25 mouse cellular contexts compared by ENCODE assay signal in the genomic region with DNA sequence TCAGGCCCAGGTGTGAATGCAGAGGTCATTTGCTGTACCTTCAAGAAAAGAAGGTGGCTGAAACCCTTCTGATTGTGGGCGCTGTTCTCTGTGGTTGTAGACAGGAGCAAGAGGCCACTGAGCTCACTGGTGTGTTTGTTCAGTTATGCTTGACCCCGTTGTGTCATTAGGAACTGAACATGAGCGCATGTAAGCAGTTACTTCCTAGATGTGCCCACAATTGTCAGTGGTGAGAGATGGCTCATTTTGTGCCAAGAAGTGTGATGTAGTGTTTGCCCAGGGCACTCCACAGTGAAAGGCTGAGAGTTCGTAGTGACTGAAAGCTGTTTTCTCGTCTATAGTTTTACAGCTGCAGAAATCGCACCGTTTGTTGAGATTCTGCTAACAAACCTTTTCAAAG. TPM values are rescaled to one million over a fixed set of nuclear protein-coding genes. Genes with fewer than 3 reads are reported as not detected.
DNase-seq lines count a peak whose midpoint lies in the region; ATAC-seq and TF ChIP-seq lines count a peak whose summit lies in the region.
"Had no signal": no experiment of that assay in that cellular context is flagged by ENCODE, and none has a peak within 500 bp of the region (broad histone marks: within the 10 kb centered on the region; RNA-seq: fewer than 3 reads in every experiment).

No protein-coding gene starts in this region.

- TF ChIP-seq EP300 in lung, postnatal 0 days (IDR thresholded peaks at IDR 0.05): no peak

- H3K9me3 ChIP-seq in hindbrain, embryonic 13.5 days: no peaks in the 10 kb centered on the region
- no peaks in the 10 kb centered on the region for H3K9me3 ChIP-seq in hindbrain, embryonic 10.5 days
- no peaks in the 10 kb centered on the region for H3K9me3 ChIP-seq in lung, embryonic 14.5 days (ENCODE audit: low read depth, low read length)
- H3K9me3 ChIP-seq in lung, postnatal 0 days (ENCODE audit: low read length): no peaks in the 10 kb centered on the region
- H3K9me3 ChIP-seq: forebrain, embryonic 10.5 days; forebrain, embryonic 13.5 days; G1E; heart, embryonic 12.5 days; heart, embryonic 15.5 days; hindbrain, embryonic 12.5 days had no signal

- H3K4me2 ChIP-seq in hindbrain, embryonic 13.5 days: no peak overlapping the region
- no peak overlapping the region for H3K4me2 ChIP-seq in lung, embryonic 14.5 days
- no peak overlapping the region for H3K4me2 ChIP-seq in lung, postnatal 0 days (replicated peaks; ENCODE audit: low read depth, low read length)
- H3K4me2 ChIP-seq: forebrain, embryonic 13.5 days; heart, embryonic 12.5 days; heart, embryonic 15.5 days; hindbrain, embryonic 12.5 days had no signal

- no peak for DNase-seq in hindbrain, embryonic 10.5 days (ENCODE audit: low spot score)
- peak; percentile 36 for DNase-seq in lung, embryonic 14.5 days
- peak; percentile 77 for DNase-seq in lung, postnatal 0 days (ENCODE audit: low spot score)
- no peak for DNase-seq in kidney, postnatal 10 days
- DNase-seq in thymus, postnatal 4 days: no peak
- DNase-seq: adrenal gland, postnatal 10 days; adrenal gland, postnatal 36 days; B cell, adult 2 months; cerebellum, adult 9-10 months; forebrain, postnatal 0 days; gastrocnemius, adult 2 months; gastrocnemius, postnatal 14 days; heart, adult 18-20 months; heart, postnatal 10 days; heart, postnatal 4 days had no signal

- H3K9ac ChIP-seq in hindbrain, embryonic 13.5 days: 0 out of 2 replicates have a peak overlapping the region, but pooled peaks have one; percentile 21
- H3K9ac ChIP-seq in lung, embryonic 14.5 days: no peak overlapping the region
- no peak overlapping the region for H3K9ac ChIP-seq in lung, postnatal 0 days (replicated peaks; ENCODE audit: low read depth)
- H3K9ac ChIP-seq: forebrain, embryonic 13.5 days; forebrain, postnatal 0 days; heart, embryonic 12.5 days; heart, embryonic 15.5 days; hindbrain, embryonic 12.5 days had no signal

- H3K4me1 ChIP-seq in hindbrain, embryonic 13.5 days (replicated peaks): no peaks in the 10 kb centered on the region
- no peaks in the 10 kb centered on the region for H3K4me1 ChIP-seq in hindbrain, embryonic 10.5 days (replicated peaks)
- no peaks in the 10 kb centered on the region for H3K4me1 ChIP-seq in lung, embryonic 14.5 days (ENCODE audit: insufficient read depth)
- H3K4me1 ChIP-seq in lung, postnatal 0 days (ENCODE audit: insufficient read depth, low read depth, low read length): no peaks in the 10 kb centered on the region
- H3K4me1 ChIP-seq: forebrain, embryonic 10.5 days; forebrain, embryonic 13.5 days; heart, embryonic 15.5 days; hindbrain, embryonic 12.5 days had no signal

- no peak overlapping the region for H3K27ac ChIP-seq in hindbrain, embryonic 13.5 days
- H3K27ac ChIP-seq in hindbrain, embryonic 10.5 days: no peak overlapping the region
- no peak overlapping the region for H3K27ac ChIP-seq in lung, embryonic 14.5 days (ENCODE audit: low read depth)
- peak overlapping the region; percentile 66 for H3K27ac ChIP-seq in lung, postnatal 0 days (ENCODE audit: low read length)
- H3K27ac ChIP-seq: forebrain, embryonic 10.5 days; forebrain, embryonic 13.5 days; gastrocnemius, adult 2 months; heart, embryonic 15.5 days; hindbrain, embryonic 12.5 days had no signal

- H3K27me3 ChIP-seq in hindbrain, embryonic 13.5 days: no peaks in the 10 kb centered on the region
- H3K27me3 ChIP-seq in hindbrain, embryonic 10.5 days (ENCODE audit: insufficient read depth, poor library complexity, severe bottlenecking): no peaks in the 10 kb centered on the region
- H3K27me3 ChIP-seq in lung, embryonic 14.5 days (ENCODE audit: insufficient read depth, low read length): no peaks in the 10 kb centered on the region
- H3K27me3 ChIP-seq in lung, postnatal 0 days (replicated peaks; ENCODE audit: insufficient read depth, low read length): no peaks in the 10 kb centered on the region
- H3K27me3 ChIP-seq: CH12.LX; forebrain, embryonic 13.5 days; heart, embryonic 12.5 days; heart, embryonic 15.5 days; hindbrain, embryonic 12.5 days; Patski had no signal

- TF ChIP-seq CTCF in lung, embryonic 14.5 days (IDR thresholded peaks at IDR 0.05; ENCODE audit: low read depth): no peak
- TF ChIP-seq CTCF in lung, postnatal 0 days (IDR thresholded peaks at IDR 0.05): no peak

- ATAC-seq in hindbrain, embryonic 13.5 days (ENCODE audit: low FRiP score): no peak
- ATAC-seq in lung, embryonic 14.5 days (ENCODE audit: insufficient read depth): no peak
- peak; percentile 86 for ATAC-seq in lung, postnatal 0 days
- ATAC-seq: forebrain, embryonic 13.5 days; forebrain, postnatal 0 days; hindbrain, embryonic 16.5 days; Patski had no signal

- 96% methylated on average over 7 of the region's 7 CpGs for WGBS in hindbrain, embryonic 13.5 days
- 93% methylated on average over 7 of the region's 7 CpGs for WGBS in hindbrain, embryonic 10.5 days
- 83% methylated on average over 7 of the region's 7 CpGs for WGBS in lung, embryonic 14.5 days
- WGBS in lung, postnatal 0 days: 54% methylated on average over 7 of the region's 7 CpGs

- peaks cover 85% of the 10 kb centered on the region for H3K36me3 ChIP-seq in hindbrain, embryonic 13.5 days
- H3K36me3 ChIP-seq in hindbrain, embryonic 10.5 days: peaks cover 98% of the 10 kb centered on the region
- H3K36me3 ChIP-seq in lung, embryonic 14.5 days (ENCODE audit: insufficient read depth): peaks cover 88% of the 10 kb centered on the region
- peaks cover 32% of the 10 kb centered on the region; the same call in 1 of the 2 replicates for H3K36me3 ChIP-seq in lung, postnatal 0 days (ENCODE audit: insufficient read depth, low read length)

- H3K4me3 ChIP-seq in hindbrain, embryonic 13.5 days: no peak overlapping the region
- H3K4me3 ChIP-seq in hindbrain, embryonic 10.5 days: no peak overlapping the region
- H3K4me3 ChIP-seq in lung, embryonic 14.5 days (ENCODE audit: low read depth, low read length): no peak overlapping the region
- no peak overlapping the region for H3K4me3 ChIP-seq in lung, postnatal 0 days (ENCODE audit: low read depth, low read length)
- H3K4me3 ChIP-seq: forebrain, embryonic 10.5 days; forebrain, embryonic 13.5 days; gastrocnemius, adult 2 months; heart, embryonic 12.5 days; heart, embryonic 15.5 days; hindbrain, embryonic 12.5 days had no signal

RNA-seq across cellular contexts. Expression of gene Cse1l, which starts 29.7 kb away (rescaled TPM):
- polyA plus RNA-seq in hindbrain, embryonic 13.5 days (2015; fragmentation: Nextera tagmentation; extraction: Ambion mirVana): 96.4 and 98.9 TPM in 2 replicates
- 165 and 190 TPM in 2 replicates for polyA plus RNA-seq in hindbrain, embryonic 10.5 days (2016; fragmentation: Nextera tagmentation; extraction: Ambion mirVana)
- polyA plus RNA-seq in lung, embryonic 14.5 days (2014; fragmentation: Nextera tagmentation; extraction: Ambion mirVana): 177 TPM in 2 replicates
- 24.1 and 28.5 TPM in 2 replicates for polyA plus RNA-seq in lung, postnatal 0 days (2015; fragmentation: Nextera tagmentation; extraction: Ambion mirVana)

Comparison
In these comparisons a context has a peak if more than half of its experiments do, and no peak if none do; other contexts are left out.
1. DNase-seq: peak in lung, embryonic 14.5 days (single experiment) and lung, postnatal 0 days (single experiment); none in hindbrain, embryonic 10.5 days (single experiment), kidney, postnatal 10 days (single experiment) and thymus, postnatal 4 days (single experiment).